Mouse (Mus musculus): ENCODE measurements around the gene Nek1.

GRCm38 (mm10) chr8:61046816-61047215 is 53.8 kb downstream of the Nek1 start:
- TF ChIP-seq EP300 (IDR thresholded peaks at IDR 0.05; ENCODE audit: low read depth) (no peak), CTCF (IDR thresholded peaks at IDR 0.05; ENCODE audit: low read depth) (no peak)
